Mouse (Mus musculus): ENCODE measurements around the gene Smpd1.

Smpd1 gene

GRCm38 (mm10) chr7:105554212-105554942 is at the start of gene Smpd1:
Smpd1 (plus strand) TSS chr7:105554360.
- WGBS, result under 1% methylated on average over 26 of the region's 26 CpGs

GRCm38 (mm10) chr7:105507257-105507656 is 46.9 kb upstream of the Smpd1 start:
- 83% methylated on average over 4 of the region's 4 CpGs for WGBS

GRCm38 (mm10) chr7:105510143-105510542 is 44.0 kb upstream of the Smpd1 start:
- WGBS, result 65% methylated on average over 5 of the region's 5 CpGs

- 38% methylated on average over 5 of the region's 5 CpGs for WGBS
These were observed 40.3 kb upstream of the Smpd1 start for GRCm38 (mm10) chr7:105513845-105514291.

- 31% methylated on average over 5 of the region's 5 CpGs for WGBS
These were observed 39.6 kb upstream of the Smpd1 start for GRCm38 (mm10) chr7:105514561-105514960.

GRCm38 (mm10) chr7:105515178-105515577 is 39.0 kb upstream of the Smpd1 start:
- WGBS, result 16% methylated on average over 5 of the region's 5 CpGs

GRCm38 (mm10) chr7:105516669-105517360 is 37.3 kb upstream of the Smpd1 start:
- 60% methylated on average over 9 of the region's 9 CpGs for WGBS

GRCm38 (mm10) chr7:105519336-105519735 is 34.8 kb upstream of the Smpd1 start:
- WGBS, result 47% methylated on average over 11 of the region's 11 CpGs

GRCm38 (mm10) chr7:105519771-105520170 is 34.4 kb upstream of the Smpd1 start:
- 39% methylated on average over 2 of the region's 2 CpGs for WGBS

- 25% methylated on average over 6 of the region's 6 CpGs for WGBS
These were observed 34.0 kb upstream of the Smpd1 start for GRCm38 (mm10) chr7:105520201-105520600.

GRCm38 (mm10) chr7:105524222-105524621 is 29.9 kb upstream of the Smpd1 start:
- 84% methylated on average over 2 of the region's 2 CpGs for WGBS

GRCm38 (mm10) chr7:105527306-105527937 is 26.7 kb upstream of the Smpd1 start:
- 42% methylated on average over 1 of the region's 1 CpGs for WGBS

GRCm38 (mm10) chr7:105528094-105528493 is 26.1 kb upstream of the Smpd1 start:
- WGBS, result 77% methylated on average over 4 of the region's 4 CpGs

- WGBS, result 83% methylated on average over 3 of the region's 3 CpGs
These were observed 20.0 kb upstream of the Smpd1 start for GRCm38 (mm10) chr7:105534162-105534561.

- WGBS, result 84% methylated on average over 8 of the region's 8 CpGs
These were observed 8.2 kb upstream of the Smpd1 start for GRCm38 (mm10) chr7:105545986-105546385.

GRCm38 (mm10) chr7:105547970-105548369 is 6.2 kb upstream of the Smpd1 start:
- 64% methylated on average over 7 of the region's 7 CpGs for WGBS

- WGBS, result 40% methylated on average over 6 of the region's 6 CpGs
These were observed 5.1 kb upstream of the Smpd1 start for GRCm38 (mm10) chr7:105549035-105549434.

GRCm38 (mm10) chr7:105553456-105554211 is 526 bp upstream of the Smpd1 start:
- WGBS, result 26% methylated on average over 27 of the region's 27 CpGs

- WGBS, result 72% methylated on average over 10 of the region's 10 CpGs
These were observed 1.4 kb downstream of the Smpd1 start for GRCm38 (mm10) chr7:105555571-105555970.

- WGBS, result 45% methylated on average over 8 of the region's 8 CpGs
These were observed 2.2 kb downstream of the Smpd1 start for GRCm38 (mm10) chr7:105556406-105556805.

- 54% methylated on average over 11 of the region's 11 CpGs for WGBS
These were observed 3.5 kb downstream of the Smpd1 start for GRCm38 (mm10) chr7:105557671-105558070.

GRCm38 (mm10) chr7:105559016-105559415 is 4.9 kb downstream of the Smpd1 start:
- WGBS, result 38% methylated on average over 9 of the region's 9 CpGs
